Mouse (Mus musculus): ENCODE data around the gene Gsg1.

Gene Gsg1

GRCm38 (mm10) chr6:135254153-135254552 lies at the start of gene Gsg1:
Gene Gsg1, minus strand, starts transcription at chr6:135254351.
- no peak for DNase-seq

DNA sequence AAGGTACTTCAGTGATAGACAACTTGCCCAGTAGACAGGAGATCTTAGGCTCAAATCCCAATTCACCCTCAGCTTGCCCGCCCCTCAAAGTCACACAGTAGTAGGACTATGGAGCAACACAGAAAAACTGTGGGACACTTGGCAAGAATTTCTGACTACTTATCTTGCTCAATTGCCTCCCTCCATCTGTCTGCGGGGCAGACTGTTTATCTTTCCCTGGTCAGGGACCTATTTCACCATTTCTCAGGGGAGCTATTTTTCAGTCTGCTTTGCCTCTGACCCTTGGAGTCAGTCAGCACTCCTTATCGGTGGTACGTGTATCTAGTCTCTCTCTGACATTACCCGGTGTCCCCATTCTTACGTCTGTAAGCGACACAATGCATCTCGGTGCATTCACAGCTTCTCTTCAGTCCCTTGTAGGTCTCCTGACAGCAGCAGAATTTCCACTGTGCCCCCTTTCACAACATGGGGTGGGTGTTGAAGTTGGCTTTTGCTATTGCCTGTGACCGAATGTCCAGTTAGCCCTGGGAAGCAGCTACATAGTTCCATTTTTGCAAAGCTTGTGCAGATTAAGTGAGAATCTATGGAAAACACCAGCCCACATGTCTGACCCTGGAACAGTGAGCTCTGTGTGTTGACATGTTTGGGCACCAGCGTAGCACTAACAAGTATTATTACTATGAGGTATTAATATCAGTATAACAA lies 48.4 kb upstream of the Gsg1 start:
- DNase-seq, result no peak

DNA sequence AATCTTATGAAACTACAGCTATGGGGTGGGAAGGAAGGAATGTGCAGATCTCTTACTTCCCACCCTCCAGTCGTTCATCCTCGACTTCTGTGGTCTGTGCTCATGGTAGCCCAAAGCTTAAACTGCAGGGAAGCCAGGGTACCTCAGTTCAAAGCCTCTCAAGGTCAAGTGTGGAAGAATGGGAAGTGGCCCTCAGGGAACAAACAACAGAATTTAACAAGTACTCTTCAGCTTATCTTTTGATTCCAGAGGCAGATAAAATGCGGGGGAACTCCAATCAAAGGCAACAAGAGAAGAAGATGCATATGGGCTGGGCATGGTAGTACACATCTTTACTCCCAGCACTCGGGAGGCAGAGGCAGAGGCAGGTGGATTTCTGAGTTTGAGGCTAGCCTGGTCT lies 46.3 kb upstream of the Gsg1 start:
- DNase-seq, result no peak

- no peak for DNase-seq
Observed at GRCm38 (mm10) chr6:135299024-135299550, 44.9 kb upstream of the Gsg1 start.

DNA sequence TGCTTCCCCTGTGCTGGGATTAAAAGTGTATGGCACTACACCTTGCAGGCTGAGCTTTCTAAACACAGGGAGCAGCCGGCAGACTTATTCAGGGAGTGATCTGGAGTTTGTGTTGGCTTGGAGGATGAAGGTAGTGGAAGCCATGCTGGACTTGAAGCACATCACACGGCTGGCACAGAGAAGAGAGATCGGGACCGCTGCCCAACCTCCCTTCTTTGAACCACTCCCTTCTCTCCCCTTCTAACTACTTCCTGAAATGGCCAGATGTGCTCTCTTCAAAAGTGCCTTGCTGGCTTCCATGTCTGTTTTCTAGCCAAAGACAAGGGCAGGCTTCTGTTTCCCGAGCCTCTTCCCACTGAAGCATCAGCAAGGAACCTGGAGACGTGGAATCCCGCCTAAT lies 43.4 kb upstream of the Gsg1 start:
- no peak for DNase-seq

DNA sequence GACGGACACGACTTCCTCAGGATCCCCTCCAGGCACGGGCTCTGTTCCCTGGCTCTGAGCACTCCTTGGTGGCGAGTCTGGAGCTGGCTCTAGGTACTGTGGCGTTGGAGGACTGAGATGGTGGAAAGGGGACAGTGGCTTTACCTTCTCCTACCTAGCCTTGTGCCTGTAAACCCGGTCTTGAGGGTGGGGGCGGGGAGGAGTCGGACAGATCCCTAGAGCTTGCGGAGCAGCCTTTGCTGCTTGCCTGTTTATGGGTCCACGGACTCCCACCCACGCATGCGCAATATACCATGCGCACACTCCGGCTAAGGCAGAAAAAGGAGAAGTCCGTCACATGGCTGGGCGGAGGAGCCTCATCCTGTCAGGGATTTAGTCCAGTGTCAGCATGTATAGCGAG lies 42.1 kb upstream of the Gsg1 start:
- DNase-seq, result no peak

GRCm38 (mm10) chr6:135295082-135295861 lies 41.1 kb upstream of the Gsg1 start:
- DNase-seq, result no peak

DNA sequence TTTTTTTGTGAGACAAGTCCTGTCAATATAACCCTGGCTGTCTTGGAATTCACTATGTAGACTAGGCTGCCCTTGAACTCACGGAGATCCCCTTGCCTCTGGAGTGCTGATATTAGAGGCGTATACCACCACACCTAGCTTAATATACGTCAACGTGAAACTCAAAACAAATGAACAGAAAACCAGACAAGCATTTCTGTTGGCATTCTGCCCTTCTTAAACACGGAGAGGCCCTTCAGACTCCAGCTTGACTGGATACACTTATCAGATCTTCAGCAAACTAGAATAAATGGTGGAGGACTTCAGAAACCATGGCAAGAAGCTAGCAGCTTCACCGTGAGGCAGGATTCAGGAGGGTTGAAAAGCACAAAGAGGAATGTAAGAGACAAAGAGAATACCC lies 40.0 kb upstream of the Gsg1 start:
- DNase-seq, result no peak

DNA sequence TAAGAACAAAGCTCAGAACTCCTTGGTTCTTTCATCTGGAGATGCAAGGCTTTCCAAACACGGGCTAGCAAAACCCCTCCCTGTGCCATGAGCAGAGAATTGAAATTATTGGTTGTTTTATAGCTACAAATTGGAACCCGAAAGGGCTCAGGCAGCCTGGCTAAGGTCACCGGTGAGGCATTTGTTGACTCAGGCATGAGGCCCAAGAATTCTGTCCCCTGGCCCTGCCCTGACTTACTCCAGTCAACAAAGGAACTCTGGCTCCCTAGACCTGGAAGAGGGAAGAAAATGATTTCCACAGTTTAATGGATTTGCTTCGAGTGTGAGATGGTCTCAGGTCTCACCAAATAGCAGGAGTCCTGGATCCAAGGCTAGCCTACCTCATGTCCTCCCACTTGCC lies 38.2 kb upstream of the Gsg1 start:
- DNase-seq, result no peak

GRCm38 (mm10) chr6:135279856-135280255 lies 25.7 kb upstream of the Gsg1 start:
- no peak for DNase-seq

DNA sequence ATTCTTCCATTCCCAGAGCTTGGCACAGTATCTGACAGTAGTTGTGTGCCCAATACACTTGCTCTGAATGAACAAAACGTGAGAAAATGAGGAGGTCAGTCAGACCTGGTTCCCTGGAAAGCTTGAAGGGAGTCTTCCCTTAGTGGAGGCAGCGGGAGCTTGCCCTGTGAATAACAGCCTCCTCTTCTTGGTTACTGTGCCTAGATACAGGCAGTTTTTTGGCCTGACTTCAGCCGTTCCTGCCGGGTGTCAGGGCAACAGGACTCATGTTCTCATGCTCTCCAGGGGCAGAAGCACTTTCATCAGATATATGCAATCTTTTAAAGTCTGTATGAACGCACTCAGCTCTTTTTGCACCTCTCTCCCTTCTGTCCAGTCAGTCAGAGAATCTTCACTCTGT lies 25.1 kb upstream of the Gsg1 start:
- DNase-seq, result no peak

DNA sequence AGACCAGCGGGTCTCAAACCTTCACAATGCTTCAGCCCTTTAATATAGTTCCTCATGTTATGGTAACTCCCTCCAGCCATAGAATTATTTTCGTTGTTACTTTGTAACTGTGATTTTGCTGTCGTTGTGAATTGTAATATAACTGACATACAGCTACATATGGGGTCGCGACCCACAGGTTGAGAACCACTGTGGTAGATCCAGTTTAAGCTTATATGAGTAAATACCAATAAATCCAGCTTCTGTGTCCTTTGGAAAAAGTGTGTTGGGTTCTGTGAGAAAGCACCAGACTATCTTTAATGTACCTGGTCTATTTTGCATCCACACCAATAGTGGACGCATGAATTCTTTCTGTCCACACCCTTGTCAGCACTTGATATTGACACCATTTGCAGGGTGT lies 24.2 kb upstream of the Gsg1 start:
- DNase-seq, result no peak

DNA sequence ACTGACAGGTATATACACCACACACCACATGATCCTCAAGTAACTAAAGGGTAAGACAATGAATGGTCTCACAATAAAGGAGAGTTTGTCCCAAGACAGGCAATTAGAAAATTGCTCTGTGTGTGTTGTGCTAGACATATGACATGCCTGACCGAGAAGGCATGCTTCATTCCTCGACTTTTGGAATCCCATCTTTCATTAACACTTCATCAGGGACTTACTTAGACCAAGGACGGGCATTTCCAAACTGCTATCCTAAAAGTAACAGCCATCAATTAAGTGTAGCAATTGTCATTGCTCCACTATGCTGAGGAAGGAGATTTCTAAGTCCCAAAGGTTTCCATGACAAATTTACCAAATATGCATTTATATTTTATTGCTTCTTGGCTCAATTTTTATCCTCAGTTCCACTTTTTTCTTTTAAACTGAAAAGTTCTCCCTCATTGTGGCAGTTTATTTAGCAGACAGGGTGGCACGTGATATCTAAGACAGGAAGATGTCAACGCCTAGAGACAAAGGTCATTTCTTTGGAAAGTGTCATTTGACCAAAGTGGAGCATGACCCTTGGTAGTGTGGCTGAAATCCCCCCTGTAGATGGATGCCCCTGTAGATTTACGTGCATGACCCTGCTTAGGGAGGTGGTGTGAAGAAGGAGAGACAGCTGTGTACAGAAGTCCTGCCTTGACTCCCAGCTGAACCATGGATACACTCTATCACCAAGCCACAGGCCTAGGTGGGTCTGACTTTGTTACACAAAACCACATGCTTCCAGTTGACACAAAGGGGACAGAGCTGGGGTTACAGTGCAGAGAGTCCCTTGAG lies 22.5 kb upstream of the Gsg1 start:
- DNase-seq, result no peak

- no peak for DNase-seq
Observed at GRCm38 (mm10) chr6:135275231-135275630, 21.1 kb upstream of the Gsg1 start.

DNA sequence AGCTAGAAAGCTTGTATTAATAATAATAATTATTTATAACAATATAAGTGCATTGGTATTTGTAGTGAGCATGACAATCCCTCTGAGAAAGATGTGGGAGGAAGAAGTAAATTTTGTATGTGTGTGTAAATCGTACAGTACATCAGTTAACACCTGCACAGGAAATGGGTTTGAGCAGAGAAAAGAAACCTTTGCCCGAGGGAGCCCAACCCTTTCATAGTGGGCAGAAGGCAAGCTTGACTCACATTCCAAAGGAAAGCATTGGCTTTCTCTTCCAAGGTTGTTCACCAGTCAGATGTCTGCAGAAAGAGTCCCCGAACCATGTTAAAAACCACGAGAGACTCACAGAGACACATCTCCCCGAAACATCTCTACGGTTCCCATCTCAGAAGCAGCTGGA lies 18.9 kb upstream of the Gsg1 start:
- no peak for DNase-seq

- no peak for DNase-seq
Observed at GRCm38 (mm10) chr6:135271761-135272160, 17.6 kb upstream of the Gsg1 start.

DNA sequence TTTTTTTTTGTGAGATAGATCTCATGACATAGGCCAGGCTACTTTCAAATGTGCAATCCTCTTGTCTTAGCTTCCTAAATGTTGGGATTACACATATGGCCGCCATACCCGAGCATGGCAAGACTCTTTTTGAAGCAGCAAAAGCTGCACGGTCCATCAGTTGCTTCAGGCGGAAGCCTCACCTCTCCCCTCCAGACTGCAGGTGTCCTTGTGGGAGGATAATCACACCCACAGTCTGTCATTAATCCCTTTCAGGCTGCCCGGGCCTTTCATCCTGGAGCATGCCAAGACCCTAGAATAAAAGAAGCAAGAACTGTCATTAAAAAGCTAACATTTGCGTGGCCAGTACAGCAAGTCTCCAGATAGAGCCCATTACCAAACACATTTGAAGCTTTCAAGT lies 15.5 kb upstream of the Gsg1 start:
- no peak for DNase-seq

GRCm38 (mm10) chr6:135268392-135268791 lies 14.2 kb upstream of the Gsg1 start:
- no peak for DNase-seq

DNA sequence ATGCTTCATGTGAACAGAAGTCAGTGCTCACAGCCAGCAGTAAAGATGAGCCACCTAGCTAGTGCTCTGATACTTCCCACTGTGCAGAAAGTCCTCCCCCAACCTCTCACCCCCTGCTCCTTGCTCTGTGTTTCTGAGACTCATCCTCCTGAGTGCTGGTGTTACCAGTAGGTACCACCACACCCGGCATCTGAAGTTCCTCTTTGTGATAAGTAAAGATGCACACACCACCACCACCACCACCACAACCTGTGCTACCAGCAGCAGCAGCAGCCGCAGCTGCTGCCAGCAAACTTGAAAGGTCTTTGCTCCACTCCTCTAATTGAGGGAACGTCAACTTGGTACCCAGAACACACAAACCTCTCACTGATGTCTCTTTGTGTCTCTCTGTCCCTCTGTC lies 13.1 kb upstream of the Gsg1 start:
- no peak for DNase-seq

DNA sequence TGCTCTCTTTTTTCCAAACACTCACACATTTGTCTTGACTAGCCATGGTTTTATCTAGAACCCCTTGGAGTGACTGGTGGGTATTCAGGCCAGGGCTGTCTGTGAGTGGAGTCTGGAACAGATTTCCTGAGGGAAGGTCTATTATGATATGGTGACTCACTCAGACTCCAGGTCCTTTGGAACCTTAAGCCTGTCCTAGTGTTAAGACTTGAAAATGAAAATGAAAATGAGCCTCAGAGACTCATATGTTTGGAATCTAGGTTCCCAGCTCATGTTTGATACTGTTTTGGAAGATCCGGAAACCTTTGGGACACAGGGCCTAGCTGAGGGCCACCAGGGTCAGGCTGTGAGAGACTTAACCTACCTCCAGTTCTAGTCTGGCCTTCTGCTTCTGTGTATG lies 11.9 kb upstream of the Gsg1 start:
- no peak for DNase-seq

- no peak for DNase-seq
Observed at GRCm38 (mm10) chr6:135264136-135264535, 10.0 kb upstream of the Gsg1 start.

DNA sequence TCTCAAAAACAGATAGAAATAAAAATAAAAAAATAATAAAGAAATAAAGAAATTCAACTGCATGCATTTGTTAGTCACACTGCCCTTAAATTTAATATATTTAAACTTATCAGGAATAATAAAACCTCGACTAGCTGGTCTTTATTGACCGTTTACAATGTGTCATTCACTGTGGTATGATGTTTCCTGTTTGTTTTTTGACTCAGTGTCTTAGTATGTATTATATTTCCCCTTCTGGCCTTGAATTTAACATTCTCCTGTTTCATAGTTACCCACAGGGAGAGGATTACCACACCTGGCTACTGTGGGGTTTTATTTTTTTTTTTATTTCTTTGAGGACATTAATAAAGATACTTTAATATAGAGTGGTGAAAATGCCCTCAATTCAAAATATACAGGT lies 8.4 kb upstream of the Gsg1 start:
- DNase-seq, result no peak

GRCm38 (mm10) chr6:135261124-135261523 lies 7.0 kb upstream of the Gsg1 start:
- DNase-seq, result no peak

- DNase-seq, result no peak
Observed at GRCm38 (mm10) chr6:135260435-135260834, 6.3 kb upstream of the Gsg1 start.

Data from cerebellum, adult 11 months (tissue).